Mouse (Mus musculus) forebrain, embryonic 11.5 days (tissue): Measurements from ENCODE around the gene Lif. TPM values are rescaled to one million over a fixed set of nuclear protein-coding genes. Genes with fewer than 3 reads are reported as not detected.

Experiments used
- ATAC-seq: fragments of 200-750 bp; cut with Nextera tagmentation; replicated peaks from 2 replicates; pipeline ENCODE4 v1.8.0; 2017; ENCODE audit warnings: moderate TSS enrichment; ENCODE audit not compliant: low FRiP score
- DNase-seq: peaks from one replicate; pipeline ENCODE4 v3.0.0-alpha.2; 2017; ENCODE audit warnings: low spot score
- H3K27ac ChIP-seq: fragments of 300-500 bp; sonication (generic); 2 replicates; pipeline ENCODE4 v1.5.1; 2014; ENCODE audit warnings: low read depth, low read length
- H3K27me3 ChIP-seq: fragments of 300-500 bp; sonication (generic); 2 replicates; pipeline ENCODE4 v1.6.1; 2014; ENCODE audit warnings: mild to moderate bottlenecking, low read length, mixed read lengths; ENCODE audit not compliant: control insufficient read depth, insufficient read depth
- H3K36me3 ChIP-seq: fragments of 300-500 bp; sonication (generic); 2 replicates; pipeline ENCODE4 v1.6.1; 2014; ENCODE audit warnings: mild to moderate bottlenecking, low read length, moderate library complexity, mixed read lengths; ENCODE audit not compliant: control insufficient read depth, insufficient read depth
- H3K4me1 ChIP-seq: fragments of 300-500 bp; sonication (generic); replicated peaks from 2 replicates; pipeline ENCODE4 v1.6.1; 2014; ENCODE audit warnings: low read length, mixed read lengths; ENCODE audit not compliant: control insufficient read depth, insufficient read depth
- H3K4me2 ChIP-seq: fragments of 300-500 bp; sonication (generic); 2 replicates; pipeline ENCODE4 v1.6.1; 2014; ENCODE audit warnings: low read depth, mild to moderate bottlenecking, low read length, moderate library complexity, mixed read lengths; ENCODE audit not compliant: severe bottlenecking
- H3K4me3 ChIP-seq: fragments of 300-500 bp; sonication (generic); 2 replicates; pipeline ENCODE4 v1.5.1; 2014; ENCODE audit warnings: low read depth, low read length
- H3K9ac ChIP-seq: fragments of 300-500 bp; sonication (generic); 2 replicates; pipeline ENCODE4 v1.6.1; 2014; ENCODE audit warnings: low read length
- H3K9me3 ChIP-seq: fragments of 300-500 bp; sonication (generic); 2 replicates; pipeline ENCODE4 v1.6.1; 2016; ENCODE audit warnings: low read length, mixed read lengths; ENCODE audit not compliant: control insufficient read depth
- WGBS: fragments of 180-500 bp; shearing (Covaris S2); extraction: QIAGEN DNeasy Blood & Tissue Kit; methylation state at CpG from one replicate; pipeline ENCODE4 v1.1.7; 2014; 5-methylcytosine and 5-hydroxymethylcytosine counted together
- polyA plus RNA-seq: library from polyadenylated mRNA; unstranded; fragments of >200 nt; fragmentation: Nextera tagmentation; extraction: Ambion mirVana; gene quantifications from 2 replicates; pipeline ENCODE4 v1.2.1, GENCODE M21; 2014

The Lif gene
- polyA plus RNA-seq, 1 experiment from 2014 or later, result not detected

- Histone ChIP-seq H3K4me1 (no peaks in the 10 kb centered on the region), H3K9me3 (no peaks in the 10 kb centered on the region), H3K9ac (no peak overlapping the region), H3K4me2 (no peak overlapping the region), H3K27me3 (no peaks in the 10 kb centered on the region), H3K36me3 (no peaks in the 10 kb centered on the region), H3K4me3 (no peak overlapping the region), H3K27ac (no peak overlapping the region)
- DNase-seq (no peak), ATAC-seq (no peak)
- 93% methylated on average over 3 of the region's 3 CpGs for whole genome bisulfite sequencing
Observed at GRCm38 (mm10) chr11:4249151-4249550, 8.2 kb upstream of the Lif start.

DNA sequence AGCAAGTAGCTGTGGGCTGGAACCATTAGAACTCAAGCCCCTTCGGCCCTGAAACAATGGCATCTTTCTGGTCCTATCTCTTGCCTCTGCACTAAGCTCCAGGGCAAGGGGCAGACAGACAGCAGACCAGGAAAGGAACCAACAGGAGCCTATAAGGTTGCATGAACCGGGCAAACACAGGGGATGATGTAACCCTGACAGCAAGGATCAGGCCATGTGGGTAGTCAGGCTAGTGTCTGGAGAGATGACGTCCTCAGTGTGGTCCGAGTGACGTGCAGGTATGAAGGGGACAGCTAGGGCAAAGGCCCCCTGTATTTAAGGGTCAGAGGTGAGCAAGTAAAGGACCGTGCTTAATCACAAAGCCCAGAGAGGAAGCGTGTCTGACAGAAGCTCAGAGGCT lies 7.1 kb upstream of the Lif start:
- WGBS, result 73% methylated on average over 7 of the region's 7 CpGs

GRCm38 (mm10) chr11:4251376-4251775 lies 6.0 kb upstream of the Lif start:
- Histone ChIP-seq H3K27ac (no peak overlapping the region), H3K4me2 (no peak overlapping the region), H3K9me3 (no peaks in the 10 kb centered on the region), H3K4me3 (no peak overlapping the region), H3K27me3 (no peaks in the 10 kb centered on the region), H3K4me1 (no peaks in the 10 kb centered on the region), H3K9ac (no peak overlapping the region), H3K36me3 (no peaks in the 10 kb centered on the region)
- ATAC-seq (no peak), DNase-seq (no peak)
- WGBS, result 84% methylated on average over 3 of the region's 3 CpGs

More for the DNA sequence above, 7.1 kb upstream of the Lif start:
- Histone ChIP-seq H3K4me3 (no peak overlapping the region), H3K9ac (no peak overlapping the region), H3K4me2 (no peak overlapping the region), H3K9me3 (no peaks in the 10 kb centered on the region), H3K27me3 (no peaks in the 10 kb centered on the region), H3K4me1 (no peaks in the 10 kb centered on the region), H3K36me3 (no peaks in the 10 kb centered on the region), H3K27ac (no peak overlapping the region)
- DNase-seq, result no peak
- no peak for ATAC-seq

- Histone ChIP-seq H3K9me3 (no peaks in the 10 kb centered on the region), H3K4me1 (no peaks in the 10 kb centered on the region), H3K9ac (no peak overlapping the region), H3K36me3 (no peaks in the 10 kb centered on the region), H3K27me3 (no peaks in the 10 kb centered on the region), H3K4me3 (no peak overlapping the region), H3K4me2 (no peak overlapping the region), H3K27ac (no peak overlapping the region)
- DNase-seq (no peak), ATAC-seq (no peak)
- WGBS, result 73% methylated on average over 2 of the region's 2 CpGs
Observed at GRCm38 (mm10) chr11:4252886-4253285, 4.5 kb upstream of the Lif start.

DNA sequence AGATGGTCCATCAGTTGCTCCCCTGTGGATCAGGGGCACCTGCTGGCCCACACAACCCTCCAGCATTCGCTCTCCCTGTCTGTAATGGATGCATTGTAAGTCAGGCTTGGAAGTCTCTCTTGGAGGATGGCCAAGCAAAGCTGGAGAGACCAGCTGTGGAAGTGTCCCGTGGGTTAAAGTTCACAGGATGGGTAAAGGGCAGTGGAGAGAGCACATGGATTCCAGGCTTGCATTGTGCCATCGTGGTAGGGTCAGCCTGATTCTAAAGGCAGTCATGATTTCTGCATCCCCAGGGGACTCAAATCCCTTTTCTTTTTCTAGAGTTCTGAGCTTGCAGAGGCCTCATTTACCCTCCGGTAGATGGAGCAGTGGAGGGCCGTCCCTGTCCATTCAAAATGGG lies 399 bp downstream of the Lif start:
- no peaks in the 10 kb centered on the region for H3K27me3 ChIP-seq
- H3K27ac ChIP-seq, result no peak overlapping the region
- H3K4me2 ChIP-seq, result no peak overlapping the region
- DNase-seq, result no peak
- no peaks in the 10 kb centered on the region for H3K9me3 ChIP-seq
- H3K4me1 ChIP-seq, result no peaks in the 10 kb centered on the region
- H3K36me3 ChIP-seq, result no peaks in the 10 kb centered on the region
- 59% methylated on average over 5 of the region's 5 CpGs for WGBS
- no peak overlapping the region for H3K4me3 ChIP-seq
- no peak overlapping the region for H3K9ac ChIP-seq
- ATAC-seq, result no peak

- no peaks in the 10 kb centered on the region for H3K27me3 ChIP-seq
- 1% methylated on average over 7 of the region's 7 CpGs for WGBS
- no peak overlapping the region for H3K9ac ChIP-seq
- no peaks in the 10 kb centered on the region for H3K4me1 ChIP-seq
- DNase-seq, result peak; percentile 89
- H3K27ac ChIP-seq, result no peak overlapping the region
- ATAC-seq, result peak; percentile 71
- peak overlapping the region; percentile 33 for H3K4me2 ChIP-seq
- no peak overlapping the region for H3K4me3 ChIP-seq
- H3K9me3 ChIP-seq, result no peaks in the 10 kb centered on the region
- no peaks in the 10 kb centered on the region for H3K36me3 ChIP-seq
Observed at GRCm38 (mm10) chr11:4258657-4259082, 1.3 kb downstream of the Lif start.

DNA sequence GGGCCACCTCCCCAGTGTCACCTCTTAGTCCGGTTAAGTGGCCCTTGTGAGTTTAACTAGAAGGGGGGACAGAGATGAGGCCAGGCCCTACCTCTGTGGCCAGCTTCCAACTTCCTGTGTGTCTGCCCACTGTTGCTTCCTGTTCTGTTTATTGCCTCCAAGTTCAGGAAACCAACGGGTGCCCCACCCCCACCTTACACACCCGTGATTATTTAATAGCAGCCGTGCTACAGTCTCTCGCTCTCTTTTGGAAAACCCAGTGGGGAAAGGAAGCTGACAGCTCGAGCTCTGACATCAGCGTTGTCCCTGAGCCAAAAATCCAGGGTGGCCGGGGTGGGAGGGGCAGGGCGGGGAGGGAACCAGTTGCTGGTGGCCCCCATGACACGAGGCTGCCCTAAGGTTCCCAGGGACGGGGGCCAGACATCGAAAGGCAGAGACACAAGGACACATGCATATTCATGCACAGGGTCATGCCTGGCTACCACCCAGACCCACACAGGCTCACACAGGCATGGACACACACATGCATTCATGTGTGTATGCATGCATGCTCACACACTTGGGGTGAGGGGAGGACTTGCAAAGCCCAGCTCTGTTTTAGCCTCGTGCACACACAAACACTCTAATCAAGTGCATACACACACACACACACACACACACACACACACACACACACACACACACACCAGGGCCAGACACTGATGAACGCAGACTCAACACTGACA lies 3.3 kb downstream of the Lif start:
- DNase-seq, result no peak

DNA sequence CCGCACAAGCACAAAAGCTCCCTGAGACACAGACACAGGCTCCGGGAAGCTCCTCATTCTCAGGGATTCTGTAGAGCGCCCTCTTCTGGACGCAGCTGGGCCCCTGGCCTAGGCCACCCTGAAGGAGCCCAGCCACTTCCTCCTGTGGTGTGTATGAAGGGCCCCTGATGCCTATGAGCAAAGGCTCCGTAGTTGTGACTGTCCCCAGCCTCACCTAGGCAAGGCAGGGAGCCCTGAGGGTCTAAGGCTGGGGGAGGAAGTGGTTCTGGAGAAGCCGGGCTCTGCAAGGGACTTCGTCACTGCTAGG lies 3.8 kb downstream of the Lif start:
- Histone ChIP-seq H3K4me1 (no peaks in the 10 kb centered on the region), H3K27ac (no peak overlapping the region), H3K9ac (no peak overlapping the region), H3K4me3 (no peak overlapping the region), H3K4me2 (no peak overlapping the region), H3K9me3 (no peaks in the 10 kb centered on the region), H3K27me3 (peaks cover 9% of the 10 kb centered on the region), H3K36me3 (no peaks in the 10 kb centered on the region)
- DNase-seq, result peak; percentile 74
- WGBS, result 42% methylated on average over 7 of the region's 7 CpGs
- 0 out of 2 replicates have a peak, but pooled peaks have one; percentile 34 for ATAC-seq

More for the DNA sequence above, 3.3 kb downstream of the Lif start:
- H3K36me3 ChIP-seq, result no peaks in the 10 kb centered on the region
- no peak for ATAC-seq
- H3K4me1 ChIP-seq, result no peaks in the 10 kb centered on the region
- H3K9ac ChIP-seq, result no peak overlapping the region
- peaks cover 4% of the 10 kb centered on the region for H3K27me3 ChIP-seq
- 75% methylated on average over 14 of the region's 14 CpGs for WGBS
- H3K27ac ChIP-seq, result no peak overlapping the region
- H3K9me3 ChIP-seq, result no peaks in the 10 kb centered on the region
- H3K4me2 ChIP-seq, result no peak overlapping the region
- H3K4me3 ChIP-seq, result no peak overlapping the region

- Histone ChIP-seq H3K4me1 (no peaks in the 10 kb centered on the region), H3K4me3 (no peak overlapping the region), H3K27me3 (peaks cover 16% of the 10 kb centered on the region), H3K9me3 (no peaks in the 10 kb centered on the region), H3K4me2 (no peak overlapping the region), H3K27ac (no peak overlapping the region), H3K36me3 (no peaks in the 10 kb centered on the region), H3K9ac (no peak overlapping the region)
- WGBS, result 48% methylated on average over 5 of the region's 5 CpGs
- no peak for DNase-seq
- no peak for ATAC-seq
Observed at GRCm38 (mm10) chr11:4261969-4262368, 4.6 kb downstream of the Lif start.
